ENCODE assay signal across 26 mouse cellular contexts in the genomic region with DNA sequence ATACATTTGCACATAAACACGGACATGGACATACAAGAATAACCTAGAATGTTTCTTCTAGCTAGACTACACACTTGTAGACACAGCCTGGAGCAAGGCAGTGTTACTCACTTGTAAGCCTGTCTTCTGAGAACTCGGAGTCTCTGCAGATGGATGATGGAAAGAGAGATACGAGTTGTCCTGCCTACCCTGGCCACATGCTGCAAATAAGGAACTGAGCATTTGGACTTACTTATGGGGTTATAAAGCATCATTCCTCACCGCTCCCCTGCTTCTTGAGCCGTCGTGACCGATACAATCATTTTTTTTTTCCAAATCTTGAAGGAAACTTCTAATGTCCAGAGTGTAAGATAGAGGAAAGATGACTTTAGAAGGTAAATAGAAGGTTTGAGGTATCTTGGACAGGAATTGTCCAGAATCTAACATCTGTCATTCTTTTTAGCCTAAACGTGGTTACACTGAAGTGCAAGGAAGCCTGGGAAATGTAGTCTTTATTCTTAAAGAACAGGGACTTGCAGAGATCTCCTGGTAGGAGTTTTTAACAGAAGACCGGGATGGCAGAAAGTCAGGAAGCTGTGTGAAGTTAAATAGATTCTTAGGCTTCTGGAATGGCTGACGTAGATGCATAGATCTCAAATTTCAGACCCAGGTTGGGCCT.
"Had no signal": no experiment of that assay in that cellular context is flagged by ENCODE, and none has a peak within 500 bp of the region (broad histone marks: within the 10 kb centered on the region; RNA-seq: fewer than 3 reads in every experiment).

No protein-coding gene starts in this region.

- DNase-seq: gastrocnemius, adult 2 months; gastrocnemius, postnatal 10 days; gastrocnemius, postnatal 25 days; heart, adult 18-20 months; heart, postnatal 10 days; heart, postnatal 4 days; kidney, adult 18-20 months; kidney, adult 9 months; kidney, postnatal 10 days; kidney, postnatal 25 days; kidney, postnatal 4 days; liver; liver, embryonic 13.5 days had no signal

- H3K9ac ChIP-seq: heart, embryonic 12.5 days; hindbrain, embryonic 12.5 days; hindbrain, embryonic 14.5 days; intestine, embryonic 15.5 days; kidney, embryonic 15.5 days; limb, embryonic 13.5 days; liver, embryonic 13.5 days had no signal

- H3K4me2 ChIP-seq: heart, embryonic 12.5 days; hindbrain, embryonic 12.5 days; hindbrain, embryonic 14.5 days; intestine, embryonic 15.5 days; kidney, embryonic 15.5 days; limb, embryonic 13.5 days; liver, embryonic 11.5 days; liver, embryonic 13.5 days had no signal

- H3K27me3 ChIP-seq: heart, embryonic 12.5 days; intestine, embryonic 15.5 days; kidney, embryonic 15.5 days; limb, embryonic 13.5 days; liver, embryonic 13.5 days had no signal

- H3K9me3 ChIP-seq: heart, embryonic 10.5 days; hindbrain, embryonic 10.5 days; hindbrain, embryonic 12.5 days; intestine, embryonic 15.5 days; kidney, embryonic 15.5 days; limb, embryonic 13.5 days; liver, embryonic 13.5 days had no signal

- ATAC-seq: hindbrain, embryonic 16.5 days; inflammation-experienced regulatory T-cells, adult 6 months; intestine, embryonic 15.5 days; intestine, postnatal 0 days had no signal

- H3K27ac ChIP-seq: gastrocnemius, adult 2 months; heart, embryonic 10.5 days; hindbrain, embryonic 10.5 days; hindbrain, embryonic 12.5 days; hindbrain, embryonic 14.5 days; intestine, embryonic 15.5 days; kidney, embryonic 15.5 days; layer of hippocampus, adult 2 months; limb, embryonic 13.5 days; liver, embryonic 13.5 days had no signal

- H3K4me3 ChIP-seq: gastrocnemius, adult 2 months; heart, embryonic 10.5 days; heart, embryonic 12.5 days; hindbrain, embryonic 10.5 days; hindbrain, embryonic 12.5 days; intestine, embryonic 15.5 days; kidney, embryonic 15.5 days; layer of hippocampus, adult 2 months; limb, embryonic 13.5 days; liver, embryonic 13.5 days had no signal

- H3K4me1 ChIP-seq: intestine, embryonic 15.5 days had no signal

- H3K36me3 ChIP-seq: heart, embryonic 10.5 days; heart, embryonic 12.5 days; hindbrain, embryonic 10.5 days; hindbrain, embryonic 12.5 days; intestine, embryonic 15.5 days; kidney, embryonic 15.5 days; limb, embryonic 13.5 days; liver, embryonic 13.5 days had no signal
